Mouse (Mus musculus): ENCODE data around the gene Neurl1b.
A peak's percentile ranks its signal among the peaks of the same experiment; 100 is the strongest.

Neurl1b gene

DNA sequence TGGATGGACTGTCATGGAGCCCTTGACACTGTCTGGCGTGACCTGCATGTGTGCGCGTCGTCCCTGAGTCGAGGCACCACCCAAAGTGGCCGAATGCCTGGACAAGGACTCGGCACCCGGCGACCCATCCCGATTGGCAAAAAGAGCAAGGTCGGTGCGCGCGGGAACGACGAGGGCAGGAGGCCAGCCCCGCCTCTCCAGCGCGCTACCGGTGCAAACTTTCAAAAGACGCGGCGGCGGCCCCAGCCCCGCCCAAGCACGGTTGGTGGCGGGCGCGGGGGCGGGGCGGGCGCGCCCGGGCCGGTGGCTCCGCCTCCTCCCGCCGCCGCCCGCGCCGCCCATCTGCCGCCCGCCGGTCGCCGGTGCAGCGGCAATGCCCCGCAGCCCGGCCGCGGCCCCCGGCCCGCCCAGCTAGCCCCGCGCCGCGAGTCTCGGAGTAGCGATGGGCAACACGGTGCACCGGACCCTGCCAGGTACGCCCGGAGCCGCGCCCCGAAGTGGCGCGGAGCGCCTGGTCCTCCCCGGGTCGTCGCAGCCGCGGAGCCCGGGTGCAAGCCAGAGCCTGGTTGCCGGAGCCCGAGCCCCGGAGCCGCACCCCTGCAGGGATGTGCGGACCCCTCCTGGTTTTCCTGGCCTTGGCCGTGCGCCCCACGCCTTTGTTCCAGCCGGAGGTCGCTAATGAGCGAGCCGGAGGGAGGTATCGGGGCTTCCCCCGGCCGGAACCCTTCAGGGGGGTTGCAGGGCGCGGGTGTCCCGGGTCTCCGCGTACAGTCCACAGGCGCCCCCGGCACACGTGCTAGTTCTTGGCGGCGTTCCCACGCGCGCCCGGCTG, at the start of gene Neurl1b:
Gene Neurl1b, plus strand, starts transcription at position 307 of the 832 bp plus-strand sequence.
- peak; percentile 71 to 79 for DNase-seq

- no peak for DNase-seq
Measured at GRCm38 (mm10) chr17:26366792-26367191, 47.8 kb upstream of the Neurl1b start.

DNA sequence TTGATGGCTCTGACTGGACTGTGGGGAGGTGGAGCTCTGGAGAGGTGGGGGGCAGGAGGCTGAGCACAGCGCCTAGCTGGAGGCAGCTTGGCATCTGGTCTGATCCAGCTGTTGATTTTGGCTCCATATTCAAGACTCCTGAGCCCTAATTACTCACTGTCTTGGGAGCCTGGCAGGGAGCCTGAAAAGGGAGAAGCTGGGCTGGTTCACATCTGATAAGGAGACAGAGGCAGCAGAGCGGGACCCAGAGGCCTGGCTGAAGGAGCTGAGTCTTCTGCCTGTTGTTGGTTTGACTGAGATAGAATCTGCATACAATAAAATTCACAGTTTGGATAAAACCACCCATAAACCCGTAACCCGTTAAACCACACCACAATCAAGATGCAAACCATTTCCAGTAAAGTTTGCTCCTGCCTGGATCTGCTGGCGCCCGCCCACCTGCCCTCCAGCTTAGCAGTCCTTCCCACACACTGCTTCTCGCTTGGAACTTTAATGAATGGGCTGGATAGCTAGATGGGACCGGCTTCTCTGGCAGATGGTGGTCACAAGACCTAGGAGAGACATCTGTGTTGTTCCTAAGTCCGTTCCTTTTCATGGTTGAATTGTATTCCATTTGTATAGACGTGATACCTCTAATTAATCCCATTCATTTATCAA, 46.2 kb upstream of the Neurl1b start:
- DNase-seq = peak; percentile 83 to 88

DNA sequence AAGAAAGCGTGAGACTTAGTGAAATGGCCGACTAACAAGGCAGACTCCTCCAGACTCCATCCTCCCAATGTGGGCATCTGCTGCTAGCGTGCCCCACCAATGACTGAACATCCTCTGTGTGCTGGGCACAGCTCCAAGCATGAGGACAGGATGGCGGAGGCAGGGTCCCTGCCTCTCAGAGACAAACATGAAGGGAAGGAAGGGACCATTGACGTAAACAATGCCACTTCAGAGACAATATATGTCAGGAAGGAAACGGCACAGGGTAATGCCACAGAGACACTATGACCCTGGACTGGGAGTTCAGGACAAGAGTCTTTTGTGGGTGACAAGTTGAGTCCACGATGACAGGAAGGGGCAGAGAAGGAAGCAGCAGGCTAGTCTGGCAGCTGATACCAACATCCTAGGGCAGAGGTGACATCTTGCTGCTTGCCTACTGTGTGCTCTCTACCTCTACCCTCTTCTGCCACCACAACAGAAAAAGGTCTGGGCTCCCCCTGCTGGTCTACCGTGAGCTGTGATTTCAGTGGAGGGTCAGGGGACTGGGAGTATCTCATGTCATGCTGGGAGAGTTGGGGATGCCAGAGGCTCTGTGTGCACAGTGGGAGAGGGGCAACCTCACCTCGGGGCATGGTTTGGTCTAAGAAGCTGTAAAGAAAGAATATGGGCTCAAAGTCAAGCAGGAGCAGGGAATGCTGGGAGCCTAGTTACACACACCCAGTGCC, 43.9 kb upstream of the Neurl1b start:
- DNase-seq = peak; percentile 68 to 73

- no peak for DNase-seq
Measured at GRCm38 (mm10) chr17:26371246-26371535, 43.4 kb upstream of the Neurl1b start.

DNA sequence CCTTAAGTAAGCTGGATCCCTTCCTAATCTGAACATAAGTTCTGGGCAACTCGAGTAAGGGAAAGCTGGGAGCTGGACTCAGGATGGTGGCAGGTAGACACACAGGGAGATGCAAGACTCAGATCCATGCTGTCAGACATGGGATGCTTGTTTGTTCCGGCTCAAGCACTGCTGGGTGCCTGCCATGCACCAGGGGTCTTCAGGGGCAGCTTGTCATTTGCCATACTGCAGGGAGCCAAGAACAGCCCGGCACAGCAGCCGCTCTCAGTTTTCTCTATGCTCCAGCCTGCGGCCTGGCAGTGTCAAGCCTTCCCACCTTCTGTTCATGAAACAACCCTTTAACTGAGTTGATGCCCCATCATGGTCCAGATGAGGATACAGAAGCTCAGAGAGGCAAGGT, 41.4 kb upstream of the Neurl1b start:
- no peak for DNase-seq

- DNase-seq = no peak
Measured at GRCm38 (mm10) chr17:26376416-26376815, 38.2 kb upstream of the Neurl1b start.

GRCm38 (mm10) chr17:26376994-26377744, 37.5 kb upstream of the Neurl1b start:
- DNase-seq = no peak

DNA sequence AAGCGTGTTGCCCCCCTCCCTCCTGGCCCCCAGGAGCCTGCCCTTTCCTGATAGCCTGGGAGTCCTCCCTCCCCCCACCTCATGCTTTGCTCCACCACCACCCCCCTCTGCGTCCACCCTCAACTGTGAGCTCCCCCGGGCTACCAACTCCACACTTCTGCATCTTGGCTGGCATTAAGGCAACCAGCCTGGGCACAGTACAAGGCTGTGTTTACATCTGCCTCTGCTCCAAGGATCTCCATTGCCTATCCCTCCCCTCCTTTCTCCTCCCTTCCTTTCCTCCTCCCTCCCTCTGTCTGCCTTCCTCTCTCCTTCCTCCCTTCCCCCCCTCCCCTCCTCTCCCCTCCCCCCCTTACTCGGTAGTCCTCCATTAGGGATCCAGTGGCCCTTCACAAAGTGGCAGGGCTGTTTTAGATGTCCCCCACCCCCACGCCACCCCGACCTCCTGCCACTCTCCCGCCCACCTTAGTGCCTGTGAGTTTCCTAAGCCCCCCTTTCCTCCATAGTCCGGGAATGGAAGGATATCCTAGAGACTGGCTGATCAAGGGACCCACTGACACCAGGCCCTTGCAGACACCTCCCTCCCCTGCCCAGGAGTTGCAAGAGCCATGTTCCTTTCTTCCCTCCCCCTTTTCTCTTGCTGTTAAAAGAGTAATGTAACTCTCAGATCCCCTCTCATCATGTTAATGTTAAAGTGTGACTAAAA, 34.2 kb upstream of the Neurl1b start:
- DNase-seq = no peak

DNA sequence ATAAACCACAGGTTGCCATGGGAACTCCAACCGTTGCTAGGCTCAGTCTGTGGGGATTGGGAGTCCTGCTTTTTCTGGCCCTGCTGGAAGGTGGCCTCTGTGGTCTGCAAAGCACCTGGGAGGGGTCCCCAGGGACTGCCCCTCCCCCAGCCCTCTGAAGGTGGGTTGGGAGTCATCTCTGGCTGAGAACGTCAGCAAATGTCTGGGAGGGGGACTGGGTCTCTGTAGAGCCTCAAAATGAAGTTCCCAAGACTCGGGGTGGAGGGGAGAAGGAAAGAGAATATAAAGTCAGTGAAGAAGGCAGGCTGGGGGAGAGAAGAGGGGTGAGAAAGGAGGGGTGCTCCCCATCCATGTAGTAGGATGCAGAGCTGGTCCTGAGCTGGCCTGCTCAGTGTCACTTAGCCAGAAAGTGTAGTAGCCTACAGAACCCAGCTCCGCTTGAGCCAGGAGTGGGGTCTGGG, 33.6 kb upstream of the Neurl1b start:
- DNase-seq = peak; percentile 65 to 75

GRCm38 (mm10) chr17:26381613-26382012, 33.0 kb upstream of the Neurl1b start:
- DNase-seq = no peak

- no peak for DNase-seq
Measured at GRCm38 (mm10) chr17:26382176-26382575, 32.5 kb upstream of the Neurl1b start.

DNA sequence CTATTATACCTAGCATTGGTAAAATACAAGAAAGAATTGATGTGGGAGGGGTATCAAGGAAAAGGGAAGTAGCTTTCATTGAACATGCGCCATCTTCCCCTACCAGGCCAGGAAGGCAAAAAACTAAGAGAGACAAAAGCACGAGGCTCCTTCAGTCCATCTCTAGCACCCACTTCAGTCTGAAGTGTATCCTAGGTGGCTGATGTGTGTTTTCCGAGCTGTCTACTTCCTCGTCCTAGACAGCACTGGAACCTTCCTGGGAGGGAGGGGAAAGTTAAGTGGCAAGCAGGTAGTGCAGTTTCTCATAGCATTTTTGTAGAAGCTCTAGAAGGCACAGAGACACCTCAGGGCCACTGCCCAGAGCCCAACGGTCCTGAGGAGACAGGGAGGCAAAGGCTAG, 31.9 kb upstream of the Neurl1b start:
- DNase-seq = no peak

DNA sequence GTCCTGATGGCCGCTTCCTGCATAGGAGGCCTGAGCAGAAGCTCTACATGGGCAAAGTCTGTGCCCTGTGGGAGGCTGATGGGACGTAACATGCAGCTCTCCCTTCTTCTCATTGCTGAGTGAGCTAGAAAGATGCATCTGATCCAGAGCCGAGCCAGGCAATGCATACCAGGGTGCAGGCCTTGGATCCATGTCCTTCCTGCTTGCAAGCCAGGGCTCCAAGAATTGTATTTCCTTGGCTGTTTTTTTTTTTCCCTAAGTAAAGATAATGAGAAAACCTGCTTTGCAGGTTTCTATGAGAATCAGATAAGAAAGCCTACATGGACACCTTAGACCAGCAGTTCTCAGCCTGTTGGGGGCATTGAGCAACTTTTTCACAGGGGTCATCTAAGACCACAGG, 30.5 kb upstream of the Neurl1b start:
- no peak for DNase-seq

- DNase-seq = peak in 1 of 2 experiments; percentile 49
Measured at GRCm38 (mm10) chr17:26385252-26386130, 29.1 kb upstream of the Neurl1b start.

- no peak for DNase-seq
Measured at GRCm38 (mm10) chr17:26386131-26386481, 28.5 kb upstream of the Neurl1b start.

GRCm38 (mm10) chr17:26388106-26388505, 26.5 kb upstream of the Neurl1b start:
- DNase-seq = no peak

DNA sequence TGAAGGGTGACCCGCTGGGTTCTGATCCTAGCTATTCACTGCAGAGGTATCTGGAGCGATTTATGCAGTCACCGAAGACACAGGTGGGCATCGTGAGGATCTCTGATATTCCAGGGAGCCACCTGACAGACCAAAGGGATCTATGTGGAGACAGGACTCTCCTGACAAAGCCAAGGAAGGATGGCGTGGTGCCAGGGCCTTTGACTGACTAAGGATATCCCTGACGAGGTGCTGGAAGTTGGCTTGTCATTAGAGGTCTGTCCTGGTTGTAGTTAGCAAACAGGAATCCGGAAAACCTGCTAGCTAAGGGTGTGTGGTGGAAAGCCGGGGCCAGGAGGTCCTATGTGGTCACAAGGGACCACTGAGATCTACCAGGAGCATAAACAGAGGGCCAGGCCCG, 25.4 kb upstream of the Neurl1b start:
- peak; percentile 44 to 51 for DNase-seq

GRCm38 (mm10) chr17:26390666-26391065, 24.0 kb upstream of the Neurl1b start:
- DNase-seq = no peak

DNA sequence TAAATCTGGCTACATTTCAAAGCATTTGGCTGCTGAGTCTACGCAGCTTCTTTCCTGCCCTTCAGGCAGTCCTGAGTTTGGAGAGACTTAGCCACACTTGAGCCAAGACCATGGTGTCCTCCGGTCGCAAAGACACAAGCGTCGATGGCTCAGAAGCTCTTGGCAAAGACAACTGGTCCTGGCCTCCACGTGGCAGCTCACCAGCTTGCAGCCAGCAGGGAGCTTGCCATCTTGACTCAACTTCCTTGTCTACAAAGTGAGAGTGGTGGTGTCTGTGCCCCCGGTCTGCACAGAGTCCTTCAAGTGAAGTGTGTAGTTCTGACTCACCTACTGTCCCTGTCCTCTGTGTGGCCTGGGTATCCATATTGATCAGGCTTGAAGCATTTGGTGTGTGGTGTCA, 22.3 kb upstream of the Neurl1b start:
- no peak for DNase-seq

DNA sequence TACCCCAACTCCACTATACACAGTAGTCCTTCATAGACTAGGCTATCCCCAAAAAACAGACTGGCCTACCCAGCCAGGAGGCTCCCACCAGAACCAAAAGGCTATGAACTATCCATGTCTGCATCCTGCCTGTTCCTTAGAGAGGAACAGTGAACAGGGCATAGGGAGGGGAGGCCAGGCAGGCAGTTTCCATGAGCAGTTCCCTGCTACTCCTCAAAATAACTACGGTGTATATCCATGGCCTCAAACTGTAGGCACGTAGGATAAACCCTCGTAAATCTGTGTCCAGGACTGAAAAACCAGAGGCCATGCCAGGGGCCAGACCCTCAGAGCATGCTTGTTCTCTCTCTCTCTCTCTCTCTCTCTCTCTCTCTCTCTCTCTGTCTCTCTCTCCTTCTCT, 17.9 kb upstream of the Neurl1b start:
- no peak for DNase-seq
